Mouse (Mus musculus) leukemia stem cell, adult 10-12 weeks (primary cell): ENCODE results near the gene Fthl17d. TPM values are rescaled to one million over a fixed set of nuclear protein-coding genes. Genes with fewer than 3 reads are reported as not detected.

Source experiments
- polyA plus RNA-seq: library from polyadenylated mRNA; stranded (reverse); fragments of >175 nt; gene quantifications from 2 replicates; pipeline ENCODE4 v1.2.3, GENCODE M21; 2012; ENCODE audit warnings: low replicate concordance

Gene Fthl17d
- polyA plus RNA-seq: not detected in 2 replicates

GRCm38 (mm10) chrX:8986655-8987054 lies at the start of gene Fthl17d:
TSS of gene Fthl17d (minus strand) at chrX:8986755.

GRCm38 (mm10) chrX:9033193-9033592 lies 46.6 kb upstream of the Fthl17d start, which contains the start of gene Fthl17e:
TSS of gene Fthl17e (plus strand) at chrX:9033493.

GRCm38 (mm10) chrX:8976459-8976858 lies 10.1 kb downstream of the Fthl17d start, which contains the start of gene Fthl17c:
TSS of gene Fthl17c (minus strand) at chrX:8976559.

GRCm38 (mm10) chrX:8962875-8963274 lies 23.7 kb downstream of the Fthl17d start, which contains the start of gene Fthl17b:
TSS of gene Fthl17b (minus strand) at chrX:8962975.

Other genes starting within 250 kb of the Fthl17d start
- gene Ssx9, start 238.3 kb downstream of the Fthl17d start, polyA plus RNA-seq: not detected in 2 replicates
- gene Ssxb5, start 183.1 kb downstream of the Fthl17d start, polyA plus RNA-seq: not detected in 2 replicates
- not detected in 2 replicates for gene Gm6592, start 142.8 kb downstream of the Fthl17d start, polyA plus RNA-seq
- not detected in 2 replicates for gene Gm5751, start 112.5 kb downstream of the Fthl17d start, polyA plus RNA-seq
- gene B630019K06Rik, start 94.4 kb downstream of the Fthl17d start, polyA plus RNA-seq: 0.68 and 1.1 TPM in 2 replicates
- not detected in 2 replicates for gene Fthl17b, start 23.8 kb downstream of the Fthl17d start, polyA plus RNA-seq
- gene Fthl17c, start 10.2 kb downstream of the Fthl17d start, polyA plus RNA-seq: not detected in 2 replicates
- not detected in 2 replicates for gene Fthl17e, start 46.7 kb upstream of the Fthl17d start, polyA plus RNA-seq
- gene Fthl17f, start 76.3 kb upstream of the Fthl17d start, polyA plus RNA-seq: not detected in 2 replicates
- not detected in 2 replicates for gene 4930402K13Rik, start 117.8 kb upstream of the Fthl17d start, polyA plus RNA-seq
- 0.14 and 0.20 TPM in 2 replicates for gene Lancl3, start 213.1 kb upstream of the Fthl17d start, polyA plus RNA-seq